Mouse (Mus musculus) thymus, adult 18-20 months (tissue): Measurements from ENCODE around the gene Eef1akmt3.
"Not testable (repeated sequence)": the region's sequence is repeated elsewhere in the genome, so short reads cannot be mapped to it uniquely, and the experiment has no call there.

Experiments
- DNase-seq, 2 experiments: peaks; one replicate each; pipeline ENCODE4 v3.0.0; 2022; ENCODE audit warnings: mixed read lengths in 2 of 2

Eef1akmt3 gene

DNA sequence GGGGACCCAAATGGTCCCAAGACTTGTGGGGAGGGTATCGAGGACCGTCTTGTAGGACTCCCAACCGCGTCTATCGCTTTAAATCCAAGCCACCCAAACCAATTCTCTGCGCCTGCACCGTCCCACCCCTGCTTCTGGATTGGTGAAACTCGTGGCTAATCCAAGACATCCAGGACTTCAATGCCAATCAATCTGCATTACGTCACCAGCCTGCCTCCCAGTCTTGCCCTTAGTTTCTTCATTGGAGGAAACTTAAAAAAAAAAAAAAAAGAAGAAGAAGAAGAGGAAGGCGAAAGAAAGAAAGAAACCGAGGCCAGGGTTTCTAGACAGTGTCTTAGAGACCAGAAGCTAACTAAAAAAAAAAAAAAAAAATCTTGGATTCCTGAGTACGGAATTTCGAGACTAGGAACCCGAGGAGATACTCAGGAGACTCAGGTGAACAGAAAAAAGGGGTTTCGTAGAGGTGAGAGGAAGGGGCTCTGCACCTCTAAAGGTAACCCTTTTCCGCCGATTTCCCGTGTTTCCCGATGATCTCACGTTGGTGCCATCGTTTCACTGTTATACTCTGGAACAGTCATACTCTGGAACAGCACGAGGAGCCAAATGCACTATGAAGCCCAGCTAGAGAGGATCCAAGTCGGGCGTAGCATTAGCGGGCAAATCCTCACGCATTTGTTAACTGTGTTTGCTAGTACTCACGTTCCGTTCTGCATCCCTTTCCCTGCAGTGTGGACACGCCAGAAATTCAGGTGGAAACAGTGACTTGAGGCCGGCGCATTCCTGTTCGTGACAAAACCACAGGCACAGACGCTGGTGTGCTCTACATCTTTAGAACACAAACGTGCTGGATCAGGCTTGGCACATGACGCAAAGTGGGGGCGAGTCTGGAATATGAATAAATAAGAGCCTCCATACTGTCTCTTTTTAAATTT is 29.1 kb upstream of the Eef1akmt3 start, which contains the start of gene Tspan31:
Gene Tspan31, minus strand, starts transcription at position 75 of the 932 bp plus-strand sequence.
- DNase-seq = peak; percentile 43 to 55

DNA sequence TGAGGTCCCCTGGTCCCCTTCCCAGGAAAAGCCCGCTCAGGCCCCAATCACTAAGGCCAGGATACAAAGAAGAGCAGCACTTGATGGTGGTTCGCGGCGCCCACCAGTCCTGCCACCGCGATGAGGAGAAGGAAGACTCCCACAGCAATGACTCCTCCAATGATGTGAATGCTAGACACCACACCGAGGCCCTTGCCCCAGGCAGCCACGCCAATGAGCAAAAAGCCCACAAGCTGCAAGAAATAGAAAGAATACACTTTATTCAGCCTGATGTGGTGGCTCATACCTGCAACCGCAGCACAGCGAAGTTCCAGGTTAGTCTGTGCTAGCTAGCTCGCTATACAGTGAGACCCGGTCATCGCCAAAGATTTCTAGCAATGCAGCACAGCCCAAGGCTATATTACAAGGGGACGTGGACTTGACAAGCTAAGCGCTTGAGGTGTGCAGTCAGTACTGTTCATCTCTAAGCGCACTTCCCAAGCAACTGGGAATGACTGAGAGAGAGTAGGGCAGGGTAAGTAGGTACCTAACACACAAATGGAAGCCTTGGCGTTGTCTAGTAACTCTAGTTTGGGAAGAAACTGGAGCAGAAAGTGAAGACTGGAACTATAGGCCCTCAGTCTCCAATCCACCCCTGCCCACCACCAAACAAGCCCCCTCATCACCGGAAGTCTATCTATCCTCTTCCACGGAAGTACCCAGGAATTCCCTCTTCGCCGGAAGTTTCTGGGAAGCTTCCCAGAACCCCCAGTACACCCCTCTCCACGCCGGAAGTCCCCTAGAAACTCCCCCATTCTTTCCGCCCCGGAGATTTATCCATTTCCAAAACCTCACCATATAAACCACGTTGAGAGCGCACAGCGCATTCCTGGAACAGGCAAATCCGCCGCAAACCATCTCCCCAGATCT is 28.2 kb upstream of the Eef1akmt3 start:
- DNase-seq = no peak

DNA sequence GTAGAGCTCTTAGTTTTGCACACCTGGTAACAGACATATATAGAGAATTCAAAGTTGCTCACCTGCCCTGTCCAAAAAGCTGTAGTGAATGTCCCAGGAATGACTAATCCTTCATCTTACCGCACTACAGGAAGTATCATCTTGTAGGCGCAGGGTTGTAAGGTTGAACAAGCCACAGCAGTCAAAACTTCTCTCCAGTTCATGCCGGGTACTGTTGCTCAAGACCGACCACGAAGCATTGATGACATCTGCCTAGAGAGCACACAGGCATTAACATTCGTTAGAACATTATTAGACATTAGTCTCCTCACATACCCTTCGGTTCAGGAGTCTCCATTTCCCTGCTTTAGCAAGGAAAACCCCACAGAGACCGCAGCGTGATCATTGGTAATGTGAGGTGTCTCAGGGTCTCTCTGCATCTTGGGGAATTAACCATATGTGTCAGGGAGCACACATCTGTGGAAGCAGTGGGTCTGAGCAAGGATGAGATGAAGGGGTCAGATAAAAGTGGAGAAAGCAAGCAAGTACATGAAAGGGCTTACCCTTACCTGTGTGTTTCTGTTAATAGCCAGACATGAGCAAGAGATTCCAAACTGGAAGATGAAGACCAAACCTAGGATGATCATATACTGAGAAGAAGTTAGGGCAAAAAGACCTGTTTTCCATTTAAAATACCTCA is 27.2 kb upstream of the Eef1akmt3 start:
- no peak for DNase-seq

DNA sequence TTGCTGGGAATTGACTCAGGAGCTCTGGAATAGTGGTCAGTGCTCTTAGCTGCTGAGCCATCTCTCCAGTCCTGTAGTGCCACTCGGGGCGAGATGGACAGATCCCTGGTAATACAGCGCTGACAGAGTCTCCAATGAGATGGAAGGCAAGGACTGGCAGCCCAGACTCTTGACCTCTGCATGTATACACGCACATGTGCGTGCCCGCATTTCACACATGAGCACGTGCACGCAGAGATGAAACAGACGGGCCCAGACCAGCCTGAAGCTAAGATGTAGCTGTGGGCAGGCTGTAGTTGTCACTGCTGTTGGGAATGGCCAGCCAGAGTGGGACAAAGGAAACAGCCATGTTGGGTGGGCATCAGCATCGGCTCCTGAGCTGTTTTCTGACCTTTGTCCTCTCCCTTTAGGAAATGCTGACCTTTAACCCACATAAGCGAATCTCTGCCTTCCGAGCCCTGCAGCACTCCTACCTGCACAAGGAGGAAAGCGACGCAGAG is 25.3 kb upstream of the Eef1akmt3 start:
- no peak for DNase-seq

DNA sequence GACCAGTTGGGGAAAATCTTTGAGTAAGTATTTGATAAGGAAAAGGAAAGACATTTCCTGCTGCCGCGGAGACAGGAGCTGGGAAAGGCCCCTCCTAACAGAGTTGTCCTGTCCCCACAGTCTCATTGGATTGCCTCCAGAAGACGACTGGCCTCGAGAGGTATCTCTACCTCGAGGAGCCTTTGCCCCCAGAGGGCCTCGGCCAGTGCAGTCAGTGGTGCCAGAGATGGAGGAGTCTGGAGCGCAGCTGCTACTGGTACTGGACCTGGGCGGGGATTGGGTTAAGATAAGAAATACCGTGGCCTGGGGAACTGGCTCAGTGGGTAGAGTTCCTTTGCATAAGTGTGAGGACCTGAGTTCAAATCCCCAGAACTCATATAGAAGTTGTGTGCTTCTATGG is 24.7 kb upstream of the Eef1akmt3 start:
- DNase-seq = no peak

DNA sequence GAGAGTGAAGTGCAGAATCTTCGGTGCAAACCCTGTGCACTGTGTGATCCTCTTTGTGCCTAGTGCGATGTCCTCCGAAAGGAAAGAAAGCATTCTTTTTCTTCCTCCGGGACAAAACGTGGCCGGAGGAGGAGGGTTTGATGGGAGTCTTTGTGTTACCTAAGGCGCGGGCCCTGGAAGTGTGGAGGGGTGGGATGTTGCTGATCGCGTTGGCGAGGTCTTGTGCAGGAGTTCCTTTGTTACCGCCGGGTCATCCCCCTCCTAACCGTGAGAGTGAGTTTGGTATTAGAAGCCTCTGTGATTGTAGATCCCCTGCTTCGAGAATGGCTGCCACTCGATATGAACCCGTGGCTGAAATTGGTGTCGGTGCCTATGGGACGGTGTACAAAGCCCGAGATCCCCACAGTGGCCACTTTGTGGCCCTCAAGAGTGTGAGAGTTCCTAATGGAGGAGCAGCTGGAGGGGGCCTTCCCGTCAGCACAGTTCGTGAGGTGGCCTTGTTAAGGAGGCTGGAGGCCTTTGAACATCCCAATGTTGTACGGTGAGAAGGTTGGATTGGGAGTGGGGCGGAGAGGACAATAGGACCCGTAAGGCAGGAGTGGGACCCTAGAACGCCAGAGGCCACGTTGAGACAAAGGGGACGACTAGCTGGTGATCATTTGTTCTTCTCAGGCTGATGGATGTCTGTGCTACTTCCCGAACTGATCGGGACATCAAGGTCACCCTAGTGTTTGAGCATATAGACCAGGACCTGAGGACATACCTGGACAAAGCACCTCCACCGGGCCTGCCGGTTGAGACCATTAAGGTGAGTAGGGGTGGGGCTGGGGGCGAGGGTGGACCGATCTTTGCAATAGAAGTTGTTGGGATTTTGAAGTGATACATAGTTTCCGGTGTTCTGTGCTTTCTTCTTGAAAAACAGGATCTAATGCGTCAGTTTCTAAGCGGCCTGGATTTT is 22.9 kb upstream of the Eef1akmt3 start:
- no peak for DNase-seq

DNA sequence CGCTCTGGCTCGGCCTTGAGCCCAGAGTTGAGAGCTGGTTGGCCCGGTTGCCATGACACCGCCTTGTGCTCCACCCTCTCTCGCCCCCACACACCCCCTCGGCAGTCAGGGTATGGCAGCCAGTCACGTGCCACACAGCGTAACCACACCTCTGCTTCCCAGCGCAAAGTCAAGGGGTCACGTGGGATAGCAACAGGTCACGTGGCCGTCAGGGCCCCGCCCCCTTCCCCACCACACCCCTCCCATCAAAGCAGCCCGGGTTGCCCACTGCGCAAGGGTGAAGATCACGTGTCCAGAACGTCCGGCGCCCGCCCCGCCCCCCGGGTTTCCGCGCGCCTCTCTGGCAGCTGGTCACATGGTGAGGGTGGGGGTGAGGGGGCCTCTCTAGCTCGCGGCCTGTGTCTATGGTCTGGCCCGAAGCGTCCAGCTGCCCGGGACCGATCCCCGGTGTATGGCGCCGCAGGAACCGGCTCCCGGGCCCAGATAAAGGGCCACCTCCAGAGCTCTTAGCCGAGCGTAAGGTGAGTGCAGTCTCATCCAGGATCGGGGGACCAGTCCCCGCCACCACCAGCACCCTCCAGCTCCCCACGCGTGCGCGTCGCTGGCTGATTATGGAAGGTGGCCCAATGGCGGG is 22.0 kb upstream of the Eef1akmt3 start, which contains the start of gene Cdk4:
Gene Cdk4, plus strand, starts transcription at position 296 of the 634 bp plus-strand sequence.
- DNase-seq = peak; percentile 94 to 96

DNA sequence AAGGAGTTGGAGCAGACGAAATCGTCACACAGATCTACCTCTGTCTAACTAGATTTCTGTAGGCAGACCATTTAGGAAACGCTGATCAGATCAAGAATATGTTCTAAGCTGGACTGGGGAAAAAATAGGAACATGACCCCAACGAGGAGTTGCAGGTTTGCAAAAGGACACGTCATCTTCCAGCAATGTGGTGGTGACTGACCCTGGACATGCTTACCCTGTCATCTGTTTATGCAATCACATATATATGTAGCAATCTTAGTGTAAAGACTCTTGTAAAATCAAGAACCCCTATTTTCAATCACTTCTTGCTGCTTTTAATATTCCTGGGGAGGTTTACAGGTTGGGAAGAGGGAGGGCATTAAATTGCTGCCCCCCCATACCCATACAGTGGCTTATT is 21.2 kb upstream of the Eef1akmt3 start:
- DNase-seq = no peak

DNA sequence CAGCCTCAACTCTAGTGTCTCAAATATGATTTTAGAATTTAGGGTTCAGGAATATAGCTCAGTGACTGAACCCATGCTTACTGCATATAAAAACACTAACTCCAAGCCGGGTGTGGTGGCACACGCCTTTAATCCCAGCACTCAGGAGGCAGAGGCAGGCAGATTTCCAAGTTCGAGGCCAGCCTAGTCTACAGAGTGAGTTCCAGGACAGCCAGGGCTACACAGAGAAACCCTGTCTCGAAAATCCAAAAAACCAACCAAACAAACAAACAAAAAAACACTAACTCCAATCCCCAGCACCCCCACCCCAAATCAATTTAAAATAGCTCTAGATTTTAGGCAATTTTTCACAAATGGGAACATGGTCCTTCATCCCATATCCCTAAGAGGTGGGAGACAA is 20.8 kb upstream of the Eef1akmt3 start:
- not testable (repeated sequence) for DNase-seq

DNA sequence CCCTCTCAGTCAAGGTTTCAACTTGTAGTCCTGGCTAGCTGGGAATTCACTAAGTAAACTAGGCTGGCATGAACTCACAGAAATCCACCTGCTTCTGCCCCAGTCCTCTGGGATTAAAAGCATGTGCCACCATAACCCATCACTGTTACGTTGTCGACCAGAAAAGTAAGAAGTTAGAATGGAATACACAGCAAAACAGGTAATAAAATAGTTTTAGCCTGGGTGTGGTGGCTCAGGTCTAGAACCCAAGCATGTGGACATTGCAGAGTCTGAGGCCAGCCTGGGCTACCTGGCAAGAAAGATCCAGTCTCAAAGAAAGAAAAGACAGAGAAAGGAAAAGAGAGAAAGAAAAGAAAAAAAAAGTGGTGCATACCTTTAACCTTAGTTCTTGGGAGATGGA is 20.2 kb upstream of the Eef1akmt3 start:
- no peak for DNase-seq

DNA sequence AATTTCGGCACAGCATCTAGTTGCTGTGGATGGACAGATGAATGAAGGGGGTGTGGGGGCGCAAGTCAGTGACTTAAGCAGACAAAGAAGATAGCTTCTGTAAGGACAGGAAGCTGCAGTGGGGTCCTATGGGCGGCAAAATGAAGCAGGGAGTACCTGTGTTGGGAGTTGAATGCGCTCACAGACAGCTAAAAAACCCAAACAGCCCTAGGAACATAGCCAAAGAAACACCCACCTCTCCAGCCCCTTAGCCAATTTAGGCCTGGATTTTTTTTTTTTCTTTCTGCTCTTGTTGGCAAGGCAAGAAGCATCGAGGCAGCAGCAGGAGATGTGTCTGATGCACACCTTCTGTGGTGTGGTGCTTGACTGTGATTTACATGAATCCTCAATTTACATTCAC is 19.8 kb upstream of the Eef1akmt3 start:
- DNase-seq = no peak

DNA sequence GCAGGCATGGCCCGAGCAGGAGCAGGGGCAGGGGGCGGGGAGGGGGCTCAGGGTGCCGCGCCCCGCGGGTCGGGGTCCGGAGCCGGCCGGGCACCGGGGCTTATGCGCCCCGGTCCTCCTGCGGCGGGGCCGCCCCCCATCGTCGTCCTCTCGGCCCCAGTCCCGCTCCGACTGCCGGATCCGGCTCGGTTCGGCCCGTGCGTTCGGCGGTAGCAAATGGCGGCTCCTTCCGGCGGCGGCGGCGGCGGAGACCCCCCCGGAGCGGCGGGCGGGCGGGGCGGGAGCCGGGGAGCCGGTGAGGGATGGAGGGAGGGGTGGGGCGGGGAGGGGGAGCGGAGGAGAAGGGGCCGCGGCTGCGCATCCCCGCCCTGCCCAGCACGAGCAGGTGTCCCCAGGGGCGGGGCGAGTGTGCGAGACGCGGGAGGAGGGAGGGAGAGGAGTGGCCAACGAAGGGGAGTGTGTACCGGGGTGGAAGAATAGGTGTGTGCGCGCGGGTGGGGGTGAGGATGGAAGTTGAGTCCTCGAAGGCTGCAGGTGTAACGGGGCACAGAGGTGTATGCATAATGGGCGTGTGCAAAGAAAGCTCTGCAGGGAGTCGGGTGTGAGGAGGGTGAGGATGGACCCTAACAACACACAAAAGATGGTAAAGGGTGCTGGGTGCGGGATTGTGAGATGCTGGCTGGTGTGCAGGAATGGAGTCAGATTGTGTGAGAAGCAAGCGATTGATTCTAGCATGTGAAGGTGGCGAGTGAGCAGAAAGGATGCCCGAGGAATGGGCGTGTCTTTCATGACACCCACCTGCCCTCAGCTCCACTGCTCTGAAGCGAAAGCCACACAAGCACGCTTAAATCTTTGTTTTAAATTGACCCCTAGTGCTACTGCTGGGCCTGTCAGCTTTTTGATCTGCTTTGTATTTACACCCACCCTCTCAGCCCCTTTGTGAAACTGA is 18.9 kb upstream of the Eef1akmt3 start, which contains the start of gene March9:
Gene March9, minus strand, starts transcription at position 217 of the 949 bp plus-strand sequence.
- DNase-seq = peak; percentile 78 to 87

DNA sequence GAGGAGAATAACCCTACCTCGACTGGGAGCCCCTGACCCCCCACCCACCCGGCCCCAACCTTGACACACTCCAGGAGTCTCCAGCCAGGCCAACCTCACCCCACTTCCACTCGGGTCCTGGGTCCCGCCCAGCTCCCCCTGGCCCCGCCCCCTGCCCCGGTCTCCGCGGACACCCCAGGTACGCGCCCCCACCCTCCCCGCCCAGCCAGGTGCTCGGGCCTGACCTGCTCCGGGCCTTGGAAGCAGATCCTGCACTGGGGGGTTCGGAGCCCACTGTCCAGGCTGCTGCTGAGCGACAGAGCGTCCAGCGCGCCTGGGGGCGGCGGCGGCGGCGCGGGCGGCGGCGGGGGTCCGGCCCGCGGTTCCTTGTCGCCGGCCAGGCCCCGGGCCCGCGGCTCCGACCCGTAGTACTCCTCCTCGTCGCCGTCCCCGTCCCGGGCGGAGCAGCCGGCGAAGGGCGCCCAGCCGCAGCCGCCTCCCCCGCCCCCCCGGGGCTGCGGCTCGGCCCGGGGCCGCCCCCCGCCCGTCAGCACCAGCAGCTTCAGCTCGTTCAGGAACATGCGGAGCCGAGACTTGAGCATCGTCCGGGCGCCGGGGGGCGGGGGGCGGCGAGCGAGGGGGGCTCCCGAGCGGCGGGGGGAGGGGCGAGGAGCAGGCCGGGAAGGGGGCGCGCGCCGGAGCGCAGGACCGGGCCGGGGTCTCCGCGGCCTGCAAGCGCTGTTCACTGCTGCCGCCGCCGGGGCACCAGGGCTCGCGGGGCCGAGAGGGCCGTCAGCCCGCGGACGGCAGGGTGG is 18.1 kb upstream of the Eef1akmt3 start:
- DNase-seq = no peak

DNA sequence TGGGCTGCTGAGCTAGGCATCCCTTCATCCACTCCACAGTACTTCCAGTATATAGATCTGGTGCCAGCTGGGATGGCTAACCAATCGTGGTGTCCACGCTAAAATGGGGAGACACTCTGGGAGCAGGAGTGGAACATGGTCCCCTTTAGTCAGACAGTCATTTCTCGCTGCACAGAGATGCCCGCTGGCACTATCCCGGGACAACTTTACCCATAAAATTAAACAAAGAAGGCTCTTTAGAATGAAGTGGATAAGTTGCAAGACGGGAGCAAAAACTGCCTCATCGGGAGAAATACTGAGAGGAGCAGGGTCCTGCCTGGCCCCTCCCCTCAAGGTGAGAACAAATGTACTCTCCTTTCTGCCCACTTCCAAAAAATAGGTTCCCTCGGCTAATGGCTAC is 17.4 kb upstream of the Eef1akmt3 start:
- no peak for DNase-seq

DNA sequence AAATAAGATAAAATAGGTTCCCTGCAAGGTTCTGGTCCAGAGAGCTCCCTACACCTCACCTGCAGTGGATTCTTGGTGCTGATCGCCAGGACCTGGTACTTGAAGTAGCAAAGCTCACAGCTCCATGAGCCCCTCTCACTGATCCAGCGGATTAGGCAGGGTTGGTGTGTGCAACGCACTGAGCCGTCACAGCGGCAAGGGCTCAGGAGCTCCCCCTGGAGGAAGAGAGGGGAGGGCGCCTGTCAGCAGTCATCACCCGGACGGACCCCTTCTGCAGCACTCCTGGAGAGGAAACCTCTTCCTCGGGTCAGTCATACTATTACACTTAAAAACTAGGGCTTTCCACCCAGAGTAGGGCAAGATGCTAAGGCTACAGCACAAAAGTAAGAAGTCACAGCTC is 16.8 kb upstream of the Eef1akmt3 start:
- peak; percentile 66 to 67 for DNase-seq

DNA sequence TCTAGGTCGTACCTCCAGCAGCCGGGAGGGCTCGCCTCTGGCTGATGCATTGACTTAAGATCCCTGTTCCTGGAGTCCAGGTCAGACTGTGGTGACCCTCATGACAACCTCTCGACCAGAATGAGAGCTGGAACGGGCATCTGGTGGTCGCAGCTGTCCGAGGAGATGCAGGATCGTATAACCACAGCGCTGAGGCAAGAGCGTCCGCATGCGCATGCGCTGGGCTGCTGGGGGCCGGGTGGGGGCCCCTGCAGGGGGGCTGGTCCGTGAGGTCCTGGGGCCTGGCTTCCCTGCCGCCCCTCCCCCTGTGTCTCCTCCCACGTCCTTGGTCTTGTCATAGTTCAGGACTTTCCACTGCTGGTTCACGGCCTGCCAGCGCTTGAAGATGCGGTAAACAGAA is 15.2 kb upstream of the Eef1akmt3 start:
- no peak for DNase-seq

DNA sequence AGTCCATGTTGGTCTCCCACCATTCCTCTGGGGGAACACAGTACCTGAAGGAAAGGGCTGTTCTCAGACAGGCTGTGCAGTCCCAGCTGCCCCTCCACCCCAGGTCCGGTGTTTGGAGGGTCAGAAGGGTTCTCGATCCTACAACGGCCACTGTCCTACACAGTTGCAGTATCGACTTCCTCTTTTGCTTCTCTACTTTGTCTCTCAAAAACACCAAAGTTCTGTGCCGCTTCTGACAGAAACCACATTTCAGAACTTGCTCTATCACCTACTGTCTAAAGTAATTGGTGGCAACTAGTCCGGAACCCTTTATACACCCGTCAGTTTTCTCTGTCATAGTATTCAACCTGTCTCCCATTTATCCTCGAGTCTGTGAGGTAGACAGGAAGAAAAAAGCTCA is 14.1 kb upstream of the Eef1akmt3 start:
- DNase-seq = no peak

DNA sequence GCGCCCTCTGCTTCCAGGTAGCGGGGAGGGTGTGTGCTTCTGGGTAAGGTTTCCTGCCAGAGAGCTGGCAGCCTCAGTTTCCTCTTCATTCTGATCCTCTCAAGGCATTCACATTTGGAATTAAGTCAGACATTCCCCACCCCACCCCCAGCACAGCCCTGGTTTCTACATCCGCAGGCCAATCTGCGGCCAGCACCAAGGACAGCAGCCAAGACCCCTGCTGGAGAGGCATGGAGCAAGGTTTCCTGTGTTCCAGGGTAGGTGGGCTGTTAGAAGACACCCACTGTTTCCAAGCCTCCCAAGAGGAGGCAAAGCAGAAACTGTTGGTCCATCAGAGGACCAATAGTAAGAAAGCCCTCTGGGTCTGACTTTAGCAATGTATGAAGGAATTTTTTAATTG is 13.3 kb upstream of the Eef1akmt3 start:
- no peak for DNase-seq

DNA sequence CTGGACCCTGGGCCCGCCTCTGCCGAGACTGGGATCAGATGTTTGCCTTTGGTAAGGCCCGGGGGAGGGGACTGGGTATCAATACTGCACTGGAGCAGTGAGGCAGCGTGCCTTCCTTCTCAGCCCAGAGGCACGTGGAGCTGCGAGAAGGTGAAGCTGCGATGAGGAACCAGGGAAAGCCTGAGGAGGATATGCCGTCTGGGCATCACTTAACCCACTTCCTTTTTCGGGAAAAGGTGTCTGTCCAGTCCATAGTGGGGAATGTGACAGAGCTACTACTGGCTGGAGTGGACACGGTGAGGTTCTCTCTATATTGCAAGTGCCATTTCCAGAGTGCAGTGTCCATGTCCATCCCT is 8.8 kb upstream of the Eef1akmt3 start:
- no peak for DNase-seq
